Mouse (Mus musculus) E14TG2a.4 (cell line): ENCODE measurements around the gene Smarca5.
A peak's percentile ranks its signal among the peaks of the same experiment; 100 is the strongest.

Source experiments
- CTCF ChIP-seq: conservative IDR thresholded peaks from 2 replicates; pipeline ENCODE4 v1.5.1; 2014; ENCODE audit warnings: low read length
- POU5F1 ChIP-seq: IDR thresholded peaks from 2 replicates; pipeline ENCODE4 v1.6.1; 2014; ENCODE audit warnings: low read length, borderline replicate concordance

GRCm38 (mm10) chr8:80710670-80711400 is 28.5 kb downstream of the Smarca5 start:
- TF ChIP-seq CTCF (peak; percentile 61), POU5F1 (no peak)
